Mouse (Mus musculus) natural killer cell, adult 2 months (primary cell): ENCODE results near the gene Ehd1.
"Not testable (repeated sequence)": the region's sequence is repeated elsewhere in the genome, so short reads cannot be mapped to it uniquely, and the experiment has no call there.

Source experiments
- DNase-seq, 2 experiments: peaks; one replicate each; pipeline ENCODE4 v3.0.0; 2022; ENCODE audit warnings: low spot score in 2 of 2

Ehd1 gene

DNA sequence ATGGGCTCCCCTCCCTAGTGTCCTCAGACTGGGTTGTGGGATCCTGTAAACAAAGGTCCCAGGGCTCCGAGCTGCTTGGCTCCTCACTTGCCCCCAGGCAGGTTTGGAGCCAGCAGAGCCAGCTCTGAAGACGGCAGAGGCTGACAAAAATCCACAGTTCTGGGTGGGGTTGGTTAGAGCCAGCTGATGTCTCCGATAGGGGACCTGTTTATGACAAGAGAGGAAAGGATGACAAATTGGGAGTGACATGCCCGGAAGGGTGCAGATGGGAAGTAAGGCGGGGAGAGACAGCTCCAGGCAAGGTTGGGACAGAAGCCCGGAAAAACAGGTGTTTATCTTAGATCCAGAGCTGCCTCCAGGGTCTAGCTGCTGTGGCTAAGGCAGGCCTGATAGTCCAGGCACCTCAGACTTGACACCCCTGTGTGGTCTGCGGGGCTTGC is 23.9 kb downstream of the Ehd1 start:
- DNase-seq, result no peak

- DNase-seq, result no peak
Observed at GRCm38 (mm10) chr19:6302114-6302513, 25.6 kb downstream of the Ehd1 start.

DNA sequence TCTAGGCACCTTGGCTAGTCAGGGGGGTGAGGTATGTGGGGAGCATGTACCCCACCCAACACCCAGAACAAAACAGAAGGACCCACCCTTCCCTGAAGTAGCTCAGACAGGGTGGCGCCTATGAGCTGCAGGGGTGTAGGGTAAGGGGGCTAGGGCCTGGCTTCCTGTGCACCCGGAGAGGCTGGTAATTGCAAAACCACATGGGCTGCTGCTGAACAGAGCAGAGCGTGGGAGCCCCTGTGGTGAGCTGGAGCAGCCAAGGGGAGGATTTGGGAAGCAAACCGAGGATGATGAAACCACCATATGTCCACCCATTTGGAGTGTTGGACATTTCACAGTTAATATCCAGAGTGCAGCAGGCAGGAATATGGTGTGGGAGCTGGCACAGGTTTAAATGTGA is 26.0 kb downstream of the Ehd1 start:
- no peak for DNase-seq

GRCm38 (mm10) chr19:6303831-6304230 is 27.3 kb downstream of the Ehd1 start:
- no peak for DNase-seq

- DNase-seq, result peak; percentile 78 to 88
Observed at GRCm38 (mm10) chr19:6304787-6305516, 28.4 kb downstream of the Ehd1 start.

- DNase-seq, result no peak
Observed at GRCm38 (mm10) chr19:6305517-6306115, 29.1 kb downstream of the Ehd1 start.

DNA sequence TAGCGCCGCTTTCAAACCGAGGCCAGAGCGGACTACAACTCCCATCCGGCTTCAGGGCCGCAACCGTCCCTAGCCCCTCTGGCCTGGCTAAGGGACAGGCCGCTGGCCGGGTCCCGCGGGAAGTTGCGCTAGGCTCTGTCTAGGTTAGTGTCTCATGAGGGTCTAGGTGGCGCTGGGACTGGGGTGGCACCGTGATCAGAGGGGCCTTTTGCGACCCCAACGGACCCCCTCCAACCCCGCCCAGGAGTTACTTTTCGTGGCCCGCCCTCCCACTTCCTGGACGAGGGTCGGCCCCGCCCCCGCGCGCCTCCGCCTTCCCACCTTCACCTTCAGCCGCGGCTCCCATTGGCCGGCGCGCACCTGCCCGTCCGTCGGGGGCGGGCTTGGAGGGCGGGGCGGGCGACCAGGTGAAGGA is 29.6 kb downstream of the Ehd1 start, which contains the start of gene Cdc42bpg:
Gene Cdc42bpg (plus strand): TSS at position 320 of the 415 bp plus-strand sequence.
- peak; percentile 72 to 83 for DNase-seq

- DNase-seq, result peak; percentile 69 to 83
Observed at GRCm38 (mm10) chr19:6306586-6306985, 30.1 kb downstream of the Ehd1 start.

GRCm38 (mm10) chr19:6307733-6308531 is 31.4 kb downstream of the Ehd1 start:
- DNase-seq, result no peak

- no peak for DNase-seq
Observed at GRCm38 (mm10) chr19:6310181-6310580, 33.7 kb downstream of the Ehd1 start.

- not testable (repeated sequence) for DNase-seq
Observed at GRCm38 (mm10) chr19:6311783-6312182, 35.3 kb downstream of the Ehd1 start.

- no peak for DNase-seq
Observed at GRCm38 (mm10) chr19:6313796-6314195, 37.3 kb downstream of the Ehd1 start.

DNA sequence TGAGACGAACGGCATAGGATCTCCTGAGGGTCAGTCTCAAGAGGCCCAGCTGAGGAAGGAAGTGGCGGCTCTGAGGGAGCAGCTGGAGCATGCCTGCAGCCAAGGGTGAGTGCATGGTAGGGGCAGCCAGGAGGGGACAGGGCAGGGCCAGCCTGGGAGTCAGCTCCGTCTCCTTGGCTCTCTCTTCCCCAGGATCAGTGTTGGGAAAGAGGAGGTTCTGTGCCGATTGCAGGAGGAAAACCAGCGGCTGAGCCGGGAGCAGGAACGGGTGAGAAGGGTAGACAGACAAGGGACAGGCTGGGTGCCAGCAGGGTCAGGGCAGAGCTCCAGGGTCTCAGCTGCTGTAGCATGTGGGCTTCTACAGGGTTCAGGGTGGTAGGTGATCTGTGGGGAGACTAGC is 38.0 kb downstream of the Ehd1 start:
- no peak for DNase-seq

GRCm38 (mm10) chr19:6315573-6315972 is 39.0 kb downstream of the Ehd1 start:
- DNase-seq, result no peak

- DNase-seq, result no peak
Observed at GRCm38 (mm10) chr19:6318145-6318544, 41.6 kb downstream of the Ehd1 start.

- DNase-seq, result no peak
Observed at GRCm38 (mm10) chr19:6321358-6321757, 44.8 kb downstream of the Ehd1 start.

DNA sequence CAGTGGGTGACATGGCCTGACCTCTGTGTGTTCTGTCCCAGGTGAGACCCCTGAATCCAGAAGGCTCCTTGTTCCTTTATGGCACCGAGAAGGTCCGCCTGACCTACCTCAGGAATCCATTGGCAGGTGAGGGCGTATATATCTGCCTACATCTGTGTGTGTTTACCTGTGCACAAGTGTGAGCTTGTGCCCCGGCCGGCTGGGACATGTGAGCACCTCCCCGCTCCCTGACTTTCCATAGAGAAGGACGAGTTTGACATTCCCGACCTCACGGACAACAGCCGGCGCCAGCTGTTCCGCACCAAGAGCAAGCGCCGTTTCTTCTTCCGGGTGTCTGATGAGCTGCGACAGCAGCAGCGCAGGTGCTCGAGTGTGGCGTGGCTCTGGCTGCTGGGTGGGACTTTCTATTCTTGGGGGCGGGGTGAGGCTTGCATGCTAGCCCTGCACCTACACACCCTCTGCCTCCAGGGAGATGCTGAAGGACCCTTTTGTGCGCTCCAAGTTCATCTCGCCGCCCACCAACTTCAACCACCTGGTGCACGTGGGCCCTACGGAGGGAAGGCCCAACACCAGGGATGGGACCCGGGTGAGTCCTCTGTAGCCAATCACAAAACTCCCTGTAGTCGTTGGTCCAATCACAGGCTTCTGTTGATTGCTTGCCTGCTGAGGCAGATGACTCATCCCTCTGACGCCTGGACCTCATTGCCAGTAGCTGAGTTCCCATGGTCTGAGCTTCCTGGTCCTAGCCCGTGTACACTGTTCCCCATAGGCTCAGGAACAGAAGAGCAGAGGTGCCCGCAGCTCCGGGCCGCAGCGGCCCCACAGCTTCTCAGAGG is 45.5 kb downstream of the Ehd1 start:
- DNase-seq, result no peak

DNA sequence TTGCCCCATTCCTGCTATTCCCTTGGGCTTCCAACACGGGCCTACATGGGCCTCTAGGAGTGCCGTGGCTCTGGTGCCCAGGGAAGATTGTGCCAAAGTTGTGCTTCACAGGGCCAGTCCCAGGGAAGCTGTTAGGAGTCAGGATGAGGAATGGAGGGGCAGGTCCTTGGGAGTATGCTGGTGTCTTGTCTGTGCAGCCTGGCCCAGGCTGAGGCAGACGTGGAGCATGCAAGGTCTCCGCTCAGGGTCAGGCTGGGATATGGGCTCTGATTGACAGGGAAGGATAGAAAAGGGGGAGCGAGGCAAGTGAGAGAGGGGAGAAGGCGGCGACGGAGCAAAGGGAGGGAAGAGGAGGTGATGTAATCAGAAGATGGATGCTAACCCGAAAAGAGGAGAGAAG is 48.2 kb downstream of the Ehd1 start:
- no peak for DNase-seq

DNA sequence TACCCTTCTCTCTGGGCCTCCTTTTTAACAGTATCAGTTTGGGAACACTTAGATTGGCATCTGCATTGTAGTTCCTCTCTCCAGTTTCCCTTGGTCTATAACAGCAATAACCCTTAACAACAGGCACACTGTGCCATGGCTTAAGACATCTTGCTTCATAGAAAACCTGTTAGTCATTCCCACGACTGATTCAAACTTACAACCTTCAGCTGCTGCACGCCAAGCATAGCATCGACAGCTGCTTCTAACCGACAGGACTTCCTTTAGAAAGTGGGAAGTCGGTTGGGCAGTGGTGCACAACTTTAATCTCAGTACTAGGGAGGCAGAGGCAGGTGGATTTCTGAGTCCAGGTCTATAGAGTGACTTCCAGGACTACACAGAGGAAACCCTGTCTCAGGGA is 54.7 kb downstream of the Ehd1 start:
- DNase-seq, result no peak

DNA sequence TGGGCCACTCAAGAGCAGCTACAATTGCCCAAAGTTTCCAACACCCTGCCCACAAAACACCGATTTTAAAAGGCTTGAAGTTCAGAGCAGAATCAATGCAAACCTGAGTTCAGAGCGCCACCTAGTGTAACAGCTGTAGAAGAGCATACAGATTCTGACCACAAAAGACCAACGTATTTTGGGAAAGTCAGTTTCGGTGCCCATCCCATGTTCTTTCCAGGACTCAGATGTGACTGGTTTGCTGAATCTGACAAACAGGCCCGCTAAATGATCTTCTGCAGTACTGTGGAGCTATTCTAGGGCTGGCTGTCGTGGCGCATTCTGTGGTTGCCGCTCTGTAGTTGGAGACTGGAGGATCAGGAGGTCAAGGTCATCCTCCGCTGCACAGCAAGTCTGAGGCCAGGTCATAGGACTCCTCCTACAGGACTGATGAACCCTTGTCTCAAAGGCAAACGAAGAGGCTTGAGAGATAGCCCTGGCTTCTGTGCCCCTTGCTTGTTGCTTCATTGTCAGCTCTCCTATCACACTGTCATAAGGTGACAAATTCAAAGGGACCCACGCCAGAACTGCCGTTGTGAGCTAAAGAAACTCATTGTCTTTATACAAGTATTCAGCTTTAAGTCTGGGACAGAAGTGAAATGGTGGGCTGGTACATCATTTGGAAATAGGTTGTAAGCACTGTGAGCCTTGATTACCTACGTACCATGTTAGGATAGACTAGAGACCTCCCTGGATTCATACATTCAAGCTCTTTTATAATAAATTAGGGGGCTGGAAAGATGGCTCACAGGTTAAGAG is 55.4 kb downstream of the Ehd1 start:
- DNase-seq, result peak; percentile 64 to 74
